Mouse (Mus musculus) testis, adult 2 months (tissue): Measurements from ENCODE around the gene D11Wsu47e.

Source experiments
- CTCF ChIP-seq: fragments of 200-500 bp; IDR thresholded peaks from 2 replicates; pipeline ENCODE4 v1.5.1; 2012; ENCODE audit warnings: low read depth, mild to moderate bottlenecking, inconsistent platforms, low read length, moderate library complexity; ENCODE audit not compliant: control insufficient read depth, insufficient read depth, insufficient replicate concordance
- POLR2A ChIP-seq: fragments of 200-500 bp; IDR thresholded peaks from 2 replicates; pipeline ENCODE4 v1.6.1; 2012; ENCODE audit warnings: low read depth, mild to moderate bottlenecking, inconsistent platforms, low read length, moderate library complexity; ENCODE audit not compliant: control insufficient read depth

- TF ChIP-seq CTCF (no peak), POLR2A (no peak)
Measured at GRCm38 (mm10) chr11:113709731-113710256, 25.6 kb downstream of the D11Wsu47e start, which contains the start of gene Cpsf4l.
